Mouse (Mus musculus): ENCODE measurements around the gene Amigo2.
A peak's percentile ranks its signal among the peaks of the same experiment; 100 is the strongest.

Gene Amigo2

GRCm38 (mm10) chr15:97266236-97266845 lies 19.3 kb upstream of the Amigo2 start:
- DNase-seq, result no peak

GRCm38 (mm10) chr15:97262251-97262650 lies 15.2 kb upstream of the Amigo2 start:
- DNase-seq, result no peak

- DNase-seq, result no peak
Measured at GRCm38 (mm10) chr15:97259968-97260597, 13.0 kb upstream of the Amigo2 start.

- DNase-seq, result no peak
Measured at GRCm38 (mm10) chr15:97259300-97259699, 12.2 kb upstream of the Amigo2 start.

- DNase-seq, result no peak
Measured at GRCm38 (mm10) chr15:97258483-97259230, 11.6 kb upstream of the Amigo2 start.

GRCm38 (mm10) chr15:97257206-97257775 lies 10.2 kb upstream of the Amigo2 start:
- DNase-seq, result no peak

- no peak for DNase-seq
Measured at GRCm38 (mm10) chr15:97256411-97256810, 9.3 kb upstream of the Amigo2 start.

GRCm38 (mm10) chr15:97255800-97256199 lies 8.7 kb upstream of the Amigo2 start:
- no peak for DNase-seq

- no peak for DNase-seq
Measured at GRCm38 (mm10) chr15:97254375-97254774, 7.3 kb upstream of the Amigo2 start.

GRCm38 (mm10) chr15:97252493-97253034 lies 5.5 kb upstream of the Amigo2 start:
- DNase-seq, result no peak

GRCm38 (mm10) chr15:97249322-97249721 lies 2.2 kb upstream of the Amigo2 start:
- DNase-seq, result no peak

- DNase-seq, result no peak
Measured at GRCm38 (mm10) chr15:97248296-97248695, 1.2 kb upstream of the Amigo2 start.

GRCm38 (mm10) chr15:97247791-97248161 lies 689 bp upstream of the Amigo2 start:
- no peak for DNase-seq

GRCm38 (mm10) chr15:97246256-97246655 lies 831 bp downstream of the Amigo2 start:
- DNase-seq, result no peak

- DNase-seq, result no peak
Measured at GRCm38 (mm10) chr15:97245392-97245791, 1.7 kb downstream of the Amigo2 start.

GRCm38 (mm10) chr15:97236943-97237342 lies 10.1 kb downstream of the Amigo2 start:
- no peak for DNase-seq

GRCm38 (mm10) chr15:97235183-97235582 lies 11.9 kb downstream of the Amigo2 start:
- DNase-seq, result peak; percentile 32

GRCm38 (mm10) chr15:97234076-97234475 lies 13.0 kb downstream of the Amigo2 start:
- no peak for DNase-seq

GRCm38 (mm10) chr15:97229494-97230077 lies 17.5 kb downstream of the Amigo2 start:
- DNase-seq, result no peak

GRCm38 (mm10) chr15:97224003-97224402 lies 23.1 kb downstream of the Amigo2 start:
- no peak for DNase-seq

GRCm38 (mm10) chr15:97223431-97223830 lies 23.7 kb downstream of the Amigo2 start:
- DNase-seq, result no peak

- DNase-seq, result no peak
Measured at GRCm38 (mm10) chr15:97216843-97217242, 30.2 kb downstream of the Amigo2 start.

All from right cerebral cortex, postnatal 14 days (tissue).